Mouse (Mus musculus) frontal cortex, postnatal 36 days (tissue): ENCODE results near the gene Gpr153.
"Not testable (repeated sequence)": the region's sequence is repeated elsewhere in the genome, so short reads cannot be mapped to it uniquely, and the experiment has no call there.

Experiments
- DNase-seq, 2 experiments: peaks; one replicate each; pipeline ENCODE4 v3.0.0; 2022; ENCODE audit warnings: low spot score in 2 of 2

The Gpr153 gene

DNA sequence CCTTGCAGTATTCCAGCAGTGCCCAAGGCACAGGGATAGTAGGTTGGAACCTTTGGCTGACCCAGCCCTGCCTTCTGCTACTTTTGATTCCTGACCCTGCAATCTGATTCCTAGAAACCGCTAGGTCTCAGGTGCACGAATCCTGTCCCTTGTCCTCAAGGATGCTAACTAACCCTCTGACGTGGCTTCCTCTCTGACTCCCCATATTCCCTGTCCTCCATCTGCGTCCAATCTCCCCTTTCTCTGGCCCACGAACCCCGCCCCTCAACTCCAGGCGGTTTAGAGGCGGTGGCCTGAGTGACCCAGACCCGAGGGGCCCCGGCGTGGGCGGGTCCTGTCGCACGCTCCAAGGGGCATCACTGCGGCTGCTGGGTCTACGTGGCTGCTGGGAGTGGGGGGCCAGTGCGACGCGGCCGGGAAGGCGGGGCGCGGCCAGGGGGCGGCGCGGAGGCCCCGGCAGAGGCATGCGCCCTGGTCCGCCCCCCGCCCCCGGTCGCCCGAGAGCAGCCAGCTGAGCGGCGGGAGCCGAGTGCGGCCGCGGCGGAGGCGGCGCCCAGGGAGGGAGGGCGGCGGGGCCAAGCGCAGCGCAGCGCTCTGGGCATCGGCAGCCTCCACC, at the start of gene Gpr153:
TSS of gene Gpr153 (plus strand) at position 612 of the 616 bp plus-strand sequence.
- DNase-seq: no peak

- peak; percentile 71 to 90 for DNase-seq
Observed at GRCm38 (mm10) chr4:152226901-152227486, 47.0 kb upstream of the Gpr153 start.

- no peak for DNase-seq
Observed at GRCm38 (mm10) chr4:152227749-152228527, 46.1 kb upstream of the Gpr153 start.

DNA sequence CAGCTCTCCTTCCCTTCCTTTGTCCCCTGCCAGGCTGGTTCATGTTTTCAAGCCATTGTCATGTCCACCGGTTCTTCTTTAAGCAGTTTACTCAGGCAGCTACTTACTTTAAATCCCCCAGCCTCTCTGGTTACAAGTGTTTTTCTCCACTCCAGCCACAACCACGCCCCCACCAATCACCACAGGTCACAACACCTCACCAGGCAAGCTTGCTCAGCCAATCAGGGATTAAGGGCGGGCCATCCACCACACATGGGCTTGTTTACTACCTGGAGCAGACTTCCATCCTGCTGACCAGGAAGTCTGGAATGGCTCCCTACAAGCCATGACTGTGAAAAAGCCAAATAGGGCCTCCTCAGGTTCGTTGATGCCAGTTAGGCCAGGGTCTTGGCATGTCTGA, 43.7 kb upstream of the Gpr153 start:
- DNase-seq: not testable (repeated sequence)

DNA sequence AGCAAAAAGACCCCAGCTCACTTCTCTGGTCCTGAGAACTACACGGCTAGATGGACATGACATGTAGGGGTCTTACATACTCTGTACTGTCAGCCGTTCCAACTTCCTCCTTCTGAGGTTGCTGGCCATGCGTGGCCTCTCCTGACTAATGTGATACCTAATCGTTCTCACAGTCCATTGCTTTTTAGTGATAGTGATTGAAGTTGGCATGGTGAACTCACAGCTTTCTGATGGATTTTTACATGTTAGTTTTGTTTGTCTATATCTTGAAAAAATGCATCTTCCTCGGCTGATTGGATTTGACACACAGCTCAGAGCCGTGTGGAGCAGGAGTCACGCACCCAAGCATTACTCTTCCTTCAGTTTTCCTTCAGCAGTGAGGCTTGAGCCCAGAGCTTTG, 42.7 kb upstream of the Gpr153 start:
- DNase-seq: no peak

- DNase-seq: no peak
Observed at GRCm38 (mm10) chr4:152232411-152232903, 41.6 kb upstream of the Gpr153 start.

GRCm38 (mm10) chr4:152239974-152240373, 34.1 kb upstream of the Gpr153 start:
- no peak for DNase-seq

GRCm38 (mm10) chr4:152243241-152243891, 30.7 kb upstream of the Gpr153 start:
- DNase-seq: no peak

GRCm38 (mm10) chr4:152243969-152244368, 30.1 kb upstream of the Gpr153 start:
- no peak for DNase-seq

GRCm38 (mm10) chr4:152244545-152245522, 29.2 kb upstream of the Gpr153 start:
- no peak for DNase-seq

DNA sequence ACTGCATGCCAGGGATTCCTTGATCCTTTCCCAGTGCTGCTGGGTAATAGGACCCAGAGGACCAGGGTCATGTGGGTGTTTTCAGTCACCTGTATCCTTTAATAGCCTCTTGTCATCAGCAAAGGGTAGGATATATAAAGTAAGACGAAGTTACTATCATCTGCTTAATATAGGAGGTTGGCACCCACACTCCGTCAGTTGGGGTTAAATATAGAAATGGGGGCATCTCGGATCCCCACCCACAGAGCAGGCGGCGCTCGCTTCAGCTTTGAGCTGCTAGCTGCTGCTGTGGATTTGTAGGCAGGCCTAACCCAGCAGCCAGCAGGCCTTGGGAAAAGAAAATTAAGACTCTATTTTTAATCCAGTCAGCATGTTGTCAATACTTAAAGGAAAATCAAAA, 28.0 kb upstream of the Gpr153 start:
- DNase-seq: peak; percentile 73 to 88

DNA sequence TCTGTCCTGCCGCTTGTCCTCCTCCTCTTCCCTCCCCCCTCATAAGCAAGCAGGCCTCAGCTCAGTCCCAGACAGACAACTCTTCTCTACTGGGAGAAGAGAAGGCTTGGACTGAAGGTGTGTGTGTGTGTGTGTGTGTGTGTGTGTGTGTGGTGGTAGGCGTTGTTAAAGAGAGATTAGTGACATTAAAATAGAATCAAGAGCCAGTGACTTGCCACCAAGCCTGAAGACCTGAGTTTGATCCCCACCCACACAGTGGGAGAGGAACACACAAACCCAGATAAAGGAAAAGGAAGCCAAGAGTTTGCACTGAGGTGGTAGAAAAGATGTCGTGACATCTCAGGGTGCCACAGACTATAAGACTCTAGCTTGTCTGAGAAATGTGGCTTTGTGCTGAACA, 26.8 kb upstream of the Gpr153 start:
- no peak for DNase-seq

DNA sequence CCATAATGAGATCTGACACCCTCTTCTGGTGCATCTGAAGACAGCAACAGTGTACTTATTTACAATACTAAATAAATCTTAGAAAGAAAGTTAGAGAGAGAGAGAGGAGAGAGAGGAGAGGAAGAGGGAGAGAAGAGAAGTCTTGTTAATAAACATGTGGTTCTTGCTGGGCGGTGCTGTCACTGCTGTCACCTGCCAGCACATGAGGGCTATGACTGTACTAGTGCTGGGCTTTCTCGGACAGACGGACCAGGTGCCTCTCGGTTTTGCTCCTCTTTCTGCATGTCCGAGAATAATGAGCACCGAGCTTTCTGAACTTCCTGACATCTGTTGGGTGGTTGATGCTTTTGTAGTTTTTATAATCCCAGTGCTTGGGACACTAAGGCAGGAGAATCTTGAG, 23.4 kb upstream of the Gpr153 start:
- DNase-seq: no peak

DNA sequence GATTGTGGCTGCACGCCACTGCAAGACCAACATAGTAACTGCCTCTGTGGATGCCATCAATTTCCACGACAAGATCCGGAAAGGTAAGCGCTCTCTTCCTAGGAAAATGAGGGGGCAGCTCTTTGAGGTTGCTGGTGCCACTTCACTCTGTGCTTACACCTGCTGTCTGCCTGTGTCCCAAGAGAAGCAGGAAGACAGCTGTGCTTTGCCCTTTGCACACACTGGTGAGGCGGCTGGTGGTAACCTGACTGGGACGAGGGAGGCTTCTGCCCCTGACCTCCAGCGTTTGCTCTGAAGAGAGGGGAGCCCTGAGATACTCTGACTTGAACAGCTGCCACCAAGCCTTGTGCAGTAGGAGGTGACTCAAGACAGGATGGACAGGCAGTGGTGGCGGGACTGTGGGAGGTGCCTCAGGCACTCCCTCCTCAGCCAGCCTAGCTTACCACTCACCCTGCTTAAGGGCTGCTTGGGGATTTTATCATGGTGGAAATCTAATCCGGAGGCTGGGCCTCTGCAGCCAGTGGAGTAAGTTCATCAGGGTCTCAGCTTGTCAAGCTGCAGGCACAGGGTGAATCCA, 20.8 kb upstream of the Gpr153 start:
- no peak for DNase-seq

DNA sequence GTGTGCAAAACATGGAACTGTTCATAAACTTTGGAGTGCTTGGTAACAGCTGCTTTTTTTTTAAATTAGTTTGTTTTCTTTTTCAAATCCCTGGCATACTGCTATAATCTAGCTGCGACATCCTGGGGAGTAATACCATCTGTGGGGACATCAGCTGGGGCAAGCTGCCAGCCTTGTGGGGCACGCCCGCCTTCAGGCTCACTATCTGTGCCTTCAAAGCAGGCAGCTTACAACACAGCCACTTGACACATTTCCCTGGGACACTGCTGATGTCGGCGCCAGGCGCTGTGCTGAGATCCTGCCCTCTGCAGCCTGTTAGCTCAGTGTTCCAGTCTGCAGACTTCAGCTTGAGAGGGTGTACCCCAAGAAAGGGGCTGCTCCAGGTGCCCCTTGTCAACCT, 17.0 kb upstream of the Gpr153 start:
- peak; percentile 73 to 81 for DNase-seq

- DNase-seq: no peak
Observed at GRCm38 (mm10) chr4:152260451-152260850, 13.6 kb upstream of the Gpr153 start.

DNA sequence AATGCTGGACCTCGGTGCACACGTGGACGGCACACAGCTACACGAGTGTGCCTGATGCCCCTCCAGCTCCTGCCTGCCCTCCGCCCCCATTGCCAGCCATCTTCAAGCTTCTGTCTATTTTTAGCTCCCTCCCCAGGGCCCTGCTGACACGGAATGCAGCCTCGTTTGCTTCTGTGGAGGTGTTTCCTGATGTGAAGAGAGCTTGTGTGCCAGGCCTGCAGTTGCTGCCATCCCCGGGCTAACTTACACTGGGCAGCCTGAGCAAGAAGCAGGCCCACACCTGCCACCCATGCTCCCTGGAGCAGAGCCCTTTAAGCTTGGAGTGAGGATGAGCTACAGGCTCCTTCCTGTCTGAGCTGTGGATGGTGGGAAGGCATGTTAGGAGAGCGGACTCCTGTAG, 11.8 kb upstream of the Gpr153 start:
- DNase-seq: no peak

GRCm38 (mm10) chr4:152263089-152263488, 10.9 kb upstream of the Gpr153 start:
- DNase-seq: no peak

GRCm38 (mm10) chr4:152263512-152264176, 10.4 kb upstream of the Gpr153 start:
- no peak for DNase-seq

- DNase-seq: no peak
Observed at GRCm38 (mm10) chr4:152264177-152264530, 9.9 kb upstream of the Gpr153 start.
